Mouse (Mus musculus) embryonic fibroblast, embryonic 13.5 days (primary cell): ENCODE data around the gene Gm17304.

Experiments
- CTCF ChIP-seq: IDR thresholded peaks from 2 replicates; pipeline ENCODE4 v1.5.1; 2011; ENCODE audit warnings: mild to moderate bottlenecking, control low read depth, low read length, moderate library complexity, borderline replicate concordance; ENCODE audit not compliant: insufficient read depth
- POLR2A ChIP-seq: IDR thresholded peaks from 2 replicates; pipeline ENCODE4 v1.6.1; 2011; ENCODE audit warnings: low read depth, mild to moderate bottlenecking, control low read depth, low read length, moderate library complexity

DNA sequence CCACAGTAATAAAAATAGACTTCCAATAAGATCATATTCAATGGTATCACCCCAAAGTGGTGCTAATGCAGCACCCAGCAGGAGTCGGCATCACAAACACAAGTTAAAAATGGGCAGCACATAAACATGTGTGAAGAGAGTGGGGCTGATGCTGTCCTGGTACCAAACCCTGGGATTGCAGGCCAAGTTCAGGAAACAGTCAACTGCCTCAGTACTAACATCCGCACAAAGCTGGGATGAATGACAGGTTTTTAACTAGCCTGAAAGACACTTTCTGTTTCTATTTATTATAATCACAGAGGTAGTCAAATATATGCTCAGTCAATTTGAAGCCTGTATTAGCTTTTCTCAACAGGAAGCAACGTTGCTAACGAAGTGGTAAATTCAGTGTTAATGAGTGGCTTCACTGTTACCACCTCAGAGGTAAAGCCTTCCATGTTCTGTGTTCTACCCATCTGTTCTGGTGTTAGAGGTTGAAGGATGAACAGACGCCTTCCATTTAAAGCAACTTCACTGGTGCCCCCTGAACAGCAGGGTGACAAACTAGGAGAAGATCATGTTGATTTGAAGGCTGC lies 31.4 kb downstream of the Gm17304 start:
- TF ChIP-seq CTCF, result no peak
- no peak for TF ChIP-seq POLR2A
